Mouse (Mus musculus) liver, postnatal 0 days (tissue): ENCODE measurements around the gene Ctcf. TPM values are rescaled to one million over a fixed set of nuclear protein-coding genes. Genes with fewer than 3 reads are reported as not detected.

ENCODE experiments used
- ATAC-seq: fragments of 200-750 bp; cut with Nextera tagmentation; 2 replicates; pipeline ENCODE4 v1.8.0; 2017; ENCODE audit warnings: mild to moderate bottlenecking, moderate library complexity
- DNase-seq: peaks from one replicate; pipeline ENCODE4 v3.0.0-alpha.2; 2016
- H3K27ac ChIP-seq: fragments of 300-500 bp; sonication (generic); 2 replicates; pipeline ENCODE4 v1.5.1; 2014; ENCODE audit warnings: antibody characterized with exemption, moderate library complexity, mild to moderate bottlenecking, low read depth
- H3K27me3 ChIP-seq: fragments of 300-500 bp; sonication (generic); 2 replicates; pipeline ENCODE4 v1.6.1; 2014; ENCODE audit warnings: low read length, control low read depth, mixed read lengths; ENCODE audit not compliant: insufficient read depth
- H3K36me3 ChIP-seq: fragments of 300-500 bp; sonication (generic); replicated peaks from 2 replicates; pipeline ENCODE4 v1.6.1; 2014; ENCODE audit warnings: mild to moderate bottlenecking, control low read depth, low read length, moderate library complexity, mixed read lengths; ENCODE audit not compliant: insufficient read depth
- H3K4me1 ChIP-seq: fragments of 300-500 bp; sonication (generic); 2 replicates; pipeline ENCODE4 v1.6.1; 2014; ENCODE audit warnings: antibody characterized with exemption, mild to moderate bottlenecking, control low read depth; ENCODE audit not compliant: insufficient read depth
- H3K4me2 ChIP-seq: fragments of 300-500 bp; sonication (generic); 2 replicates; pipeline ENCODE4 v1.6.1; 2014; ENCODE audit warnings: low read depth, mild to moderate bottlenecking, low read length, moderate library complexity, mixed read lengths
- H3K4me3 ChIP-seq: fragments of 300-500 bp; sonication (generic); 2 replicates; pipeline ENCODE4 v1.5.1; 2014; ENCODE audit warnings: low read depth, low read length
- H3K9ac ChIP-seq: fragments of 300-500 bp; sonication (generic); replicated peaks from 2 replicates; pipeline ENCODE4 v1.6.1; 2014; ENCODE audit warnings: mild to moderate bottlenecking, moderate library complexity
- H3K9me3 ChIP-seq: fragments of 300-500 bp; sonication (generic); 2 replicates; pipeline ENCODE4 v1.6.1; 2016; ENCODE audit warnings: mild to moderate bottlenecking, control low read depth, low read length, mixed read lengths
- CTCF ChIP-seq: sonication (generic); IDR thresholded peaks from 2 replicates; pipeline ENCODE4 v1.5.1; 2016; ENCODE audit warnings: antibody characterized with exemption, low read depth
- EP300 ChIP-seq: IDR thresholded peaks from 2 replicates; pipeline ENCODE4 v1.6.1; 2016; ENCODE audit warnings: antibody characterized with exemption, low read depth, mild to moderate bottlenecking
- WGBS: fragments of 180-500 bp; shearing (Covaris S2); extraction: QIAGEN DNeasy Blood & Tissue Kit; methylation state at CpG from one replicate; pipeline ENCODE4 v1.1.7; 2014; ENCODE audit not compliant: insufficient replicate concordance; 5-methylcytosine and 5-hydroxymethylcytosine counted together
- polyA plus RNA-seq: library from polyadenylated mRNA; unstranded; fragments of >200 nt; fragmentation: Nextera tagmentation; extraction: Ambion mirVana; gene quantifications from 2 replicates; pipeline ENCODE4 v1.2.1, GENCODE M21; 2015

The Ctcf gene
- polyA plus RNA-seq, 1 experiment from 2014 or later = 41.1 TPM

- H3K4me2 ChIP-seq = no peak overlapping the region
- H3K36me3 ChIP-seq = peaks cover 10% of the 10 kb centered on the region
- no peak overlapping the region for H3K9ac ChIP-seq
- H3K9me3 ChIP-seq = no peaks in the 10 kb centered on the region
- ATAC-seq (no peak), DNase-seq (no peak)
- no peak for TF ChIP-seq CTCF
- TF ChIP-seq EP300 = no peak
- WGBS = 48% methylated on average over 14 of the region's 14 CpGs
- no peaks in the 10 kb centered on the region for H3K27me3 ChIP-seq
- 0 out of 2 replicates have a peak, but pooled peaks cover 3% of the 10 kb centered on the region for H3K4me1 ChIP-seq
- H3K27ac ChIP-seq = no peak overlapping the region
- no peak overlapping the region for H3K4me3 ChIP-seq
Measured at GRCm38 (mm10) chr8:105688242-105688752, 51.9 kb downstream of the Ctcf start.

DNA sequence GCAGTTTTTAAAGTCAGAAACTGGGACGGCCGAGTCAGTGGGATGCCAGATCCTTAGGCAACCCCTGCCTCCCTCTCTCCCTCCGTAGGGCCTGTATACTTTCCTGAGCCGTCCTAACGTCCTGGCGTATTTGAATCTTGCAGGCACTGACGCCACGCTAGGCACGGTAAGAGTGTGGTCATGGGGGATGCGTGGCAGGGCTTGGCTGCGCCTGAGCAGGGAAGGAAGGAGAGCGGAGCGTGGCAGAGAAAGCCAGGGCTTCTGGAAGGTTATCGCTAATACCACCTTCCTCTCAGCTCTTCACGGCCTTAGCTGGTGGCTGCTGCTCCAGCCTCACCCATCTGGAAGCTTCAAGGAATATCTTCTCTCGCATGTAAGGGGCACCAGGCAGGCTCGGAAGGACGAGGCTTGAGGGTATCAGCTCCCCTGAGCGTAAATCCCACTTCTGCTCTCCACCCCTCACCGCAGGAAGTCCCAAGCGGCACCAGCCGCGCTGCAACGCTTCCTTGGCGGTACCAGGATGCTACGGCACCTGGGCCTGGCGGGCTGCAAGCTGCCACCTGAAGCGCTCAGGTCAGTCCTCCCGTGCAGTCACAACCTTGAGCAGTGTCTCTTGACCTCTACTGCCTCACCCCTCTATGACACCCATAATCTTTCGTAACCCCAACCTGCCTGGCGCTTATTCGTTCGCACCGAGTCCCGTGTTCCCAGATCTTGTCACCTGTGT is 53.1 kb downstream of the Ctcf start:
- TF ChIP-seq EP300 = no peak
- TF ChIP-seq CTCF = no peak
- H3K27me3 ChIP-seq = 0 out of 2 replicates have a peak, but pooled peaks cover 2% of the 10 kb centered on the region
- H3K9me3 ChIP-seq = no peaks in the 10 kb centered on the region
- WGBS = 77% methylated on average over 35 of the region's 35 CpGs
- no peak overlapping the region for H3K4me3 ChIP-seq
- peaks cover 12% of the 10 kb centered on the region for H3K4me1 ChIP-seq
- ATAC-seq = no peak
- no peak overlapping the region for H3K9ac ChIP-seq
- H3K36me3 ChIP-seq = no peaks in the 10 kb centered on the region; the same call in 1 of the 2 replicates
- no peak overlapping the region for H3K4me2 ChIP-seq
- no peak overlapping the region for H3K27ac ChIP-seq
- no peak for DNase-seq

DNA sequence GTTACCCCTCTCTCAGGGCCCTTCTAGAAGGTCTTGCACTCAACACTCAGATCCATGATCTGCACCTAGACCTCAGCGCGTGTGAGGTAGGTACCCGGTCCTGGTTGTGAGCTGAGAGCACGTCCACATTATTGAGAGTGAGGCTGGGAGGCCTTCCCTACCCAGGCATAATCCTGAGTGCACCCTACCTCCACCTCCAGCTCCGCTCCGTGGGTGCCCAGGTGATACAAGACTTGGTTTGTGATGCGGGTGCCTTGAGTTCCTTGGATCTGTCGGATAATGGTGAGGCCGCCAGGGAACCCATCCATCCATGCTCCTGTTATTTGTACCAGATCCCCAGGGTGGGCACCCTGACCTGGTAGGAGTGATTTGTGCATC is 53.6 kb downstream of the Ctcf start:
- Histone ChIP-seq H3K36me3 (no peaks in the 10 kb centered on the region; the same call in 1 of the 2 replicates), H3K4me1 (peaks cover 12% of the 10 kb centered on the region), H3K9ac (no peak overlapping the region), H3K4me2 (no peak overlapping the region), H3K27me3 (0 out of 2 replicates have a peak, but pooled peaks cover 4% of the 10 kb centered on the region), H3K4me3 (no peak overlapping the region), H3K9me3 (no peaks in the 10 kb centered on the region), H3K27ac (no peak overlapping the region)
- no peak for TF ChIP-seq EP300
- TF ChIP-seq CTCF = no peak
- 91% methylated on average over 9 of the region's 9 CpGs for WGBS
- DNase-seq (no peak), ATAC-seq (no peak)

DNA sequence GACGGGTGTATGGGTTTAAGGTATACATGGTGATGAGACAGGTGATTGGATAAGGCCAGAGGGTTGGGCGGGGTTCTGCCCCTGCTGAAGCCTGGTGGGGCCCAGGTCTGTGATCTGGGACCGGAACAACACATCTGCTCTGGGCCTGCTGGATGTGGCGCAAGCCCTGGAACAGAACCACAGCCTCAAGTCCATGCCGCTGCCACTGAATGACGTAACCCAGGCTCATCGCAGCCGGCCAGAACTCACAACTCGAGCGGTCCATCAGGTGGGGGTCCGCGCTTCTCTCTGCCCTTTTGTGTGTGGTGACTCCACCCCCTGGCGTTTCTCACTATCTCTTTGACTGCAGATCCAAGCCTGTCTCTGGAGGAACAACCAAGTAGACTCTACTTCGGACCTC is 54.6 kb downstream of the Ctcf start:
- DNase-seq = no peak
- Histone ChIP-seq H3K9me3 (no peaks in the 10 kb centered on the region), H3K4me3 (no peak overlapping the region), H3K27ac (no peak overlapping the region), H3K27me3 (0 out of 2 replicates have a peak, but pooled peaks cover 4% of the 10 kb centered on the region), H3K9ac (no peak overlapping the region), H3K4me1 (peaks cover 11% of the 10 kb centered on the region), H3K36me3 (no peaks in the 10 kb centered on the region; the same call in 1 of the 2 replicates), H3K4me2 (no peak overlapping the region)
- 75% methylated on average over 14 of the region's 14 CpGs for whole genome bisulfite sequencing
- no peak for ATAC-seq
- TF ChIP-seq EP300 (no peak), CTCF (no peak)

- Histone ChIP-seq H3K4me1 (peaks cover 9% of the 10 kb centered on the region), H3K9me3 (no peaks in the 10 kb centered on the region), H3K9ac (no peak overlapping the region), H3K27me3 (0 out of 2 replicates have a peak, but pooled peaks cover 4% of the 10 kb centered on the region), H3K4me2 (no peak overlapping the region), H3K4me3 (no peak overlapping the region), H3K27ac (no peak overlapping the region), H3K36me3 (peaks cover 11% of the 10 kb centered on the region)
- ATAC-seq (no peak), DNase-seq (no peak)
- TF ChIP-seq EP300 (no peak), CTCF (no peak)
- whole genome bisulfite sequencing = 88% methylated on average over 11 of the region's 11 CpGs
Measured at GRCm38 (mm10) chr8:105692449-105693182, 56.2 kb downstream of the Ctcf start.

GRCm38 (mm10) chr8:105693648-105694047 is 57.3 kb downstream of the Ctcf start:
- Histone ChIP-seq H3K4me2 (peak overlapping the region; percentile 71), H3K27me3 (0 out of 2 replicates have a peak, but pooled peaks cover 4% of the 10 kb centered on the region), H3K9me3 (no peaks in the 10 kb centered on the region), H3K4me1 (peaks cover 9% of the 10 kb centered on the region), H3K36me3 (peaks cover 21% of the 10 kb centered on the region), H3K4me3 (peak overlapping the region; percentile 38), H3K9ac (0 out of 2 replicates have a peak overlapping the region, but pooled peaks have one; percentile 11), H3K27ac (no peak overlapping the region)
- TF ChIP-seq EP300 (no peak), CTCF (no peak)
- DNase-seq (peak; percentile 73), ATAC-seq (peak; percentile 66)
- WGBS = 11% methylated on average over 28 of the region's 30 CpGs
